Mouse (Mus musculus): ENCODE measurements around the gene Pik3cg. TPM values are rescaled to one million over a fixed set of nuclear protein-coding genes. Genes with fewer than 3 reads are reported as not detected.

The Pik3cg gene
- polyA plus RNA-seq, 1 experiment, result not detected

- no peaks in the 10 kb centered on the region for H3K27me3 ChIP-seq (ENCODE audit: control insufficient read depth, insufficient read depth, insufficient read length)
- no peaks in the 10 kb centered on the region for H3K79me2 ChIP-seq (ENCODE audit: control insufficient read depth, insufficient read depth)
- H3K4me3 ChIP-seq, result no peak overlapping the region
- no peaks in the 10 kb centered on the region for H3K36me3 ChIP-seq (ENCODE audit: control insufficient read depth, insufficient read depth)
- no peak for TF ChIP-seq SRF (IDR thresholded peaks at IDR 0.05; ENCODE audit: control insufficient read depth, insufficient read length, low read depth)
- TF ChIP-seq TCF12 (IDR thresholded peaks at IDR 0.05; ENCODE audit: insufficient read depth, poor library complexity, severe bottlenecking), result no peak
- no peak for TF ChIP-seq MAX (IDR thresholded peaks at IDR 0.05; ENCODE audit: low read depth)
- TF ChIP-seq MYOG (IDR thresholded peaks at IDR 0.05; ENCODE audit: control insufficient read depth in 1 of 3, insufficient read depth in 1 of 3, insufficient read length in 2 of 3, low read depth in 2 of 3), result no peak
- no peak for TF ChIP-seq POLR2A (IDR thresholded peaks at IDR 0.05; ENCODE audit: insufficient read length, low read depth)
- TF ChIP-seq TCF3 (IDR thresholded peaks at IDR 0.05; ENCODE audit: insufficient read length, low read depth), result no peak
- no peak for TF ChIP-seq E2F4 (IDR thresholded peaks at IDR 0.05; ENCODE audit: insufficient read depth)
- TF ChIP-seq REST (IDR thresholded peaks at IDR 0.05; ENCODE audit: insufficient read depth, insufficient read length), result no peak
- TF ChIP-seq CEBPB (IDR thresholded peaks at IDR 0.05; ENCODE audit: insufficient read depth, poor library complexity, severe bottlenecking), result no peak
- no peak for TF ChIP-seq MYOD1 (IDR thresholded peaks at IDR 0.05; ENCODE audit: control insufficient read depth in 1 of 3, insufficient read length in 2 of 3, low read depth in 2 of 3)
- TF ChIP-seq POLR2AphosphoS2 (IDR thresholded peaks at IDR 0.05; ENCODE audit: insufficient read length, low read depth), result no peak
- no peak for TF ChIP-seq USF1 (IDR thresholded peaks at IDR 0.05; ENCODE audit: low read depth)
- H3K4me2 ChIP-seq (ENCODE audit: low read depth), result no peak overlapping the region
- H3ac ChIP-seq (ENCODE audit: control insufficient read depth, insufficient read length), result no peak overlapping the region
Measured at GRCm38 (mm10) chr12:32145651-32146050, 62.8 kb downstream of the Pik3cg start.

- H3ac ChIP-seq (ENCODE audit: control insufficient read depth, insufficient read length), result no peak overlapping the region
- no peaks in the 10 kb centered on the region for H3K36me3 ChIP-seq (ENCODE audit: control insufficient read depth, insufficient read depth)
- no peaks in the 10 kb centered on the region for H3K27me3 ChIP-seq (ENCODE audit: control insufficient read depth, insufficient read depth, insufficient read length)
- H3K79me2 ChIP-seq (ENCODE audit: control insufficient read depth, insufficient read depth), result no peaks in the 10 kb centered on the region
- no peak overlapping the region for H3K4me2 ChIP-seq (ENCODE audit: low read depth)
- H3K4me3 ChIP-seq, result no peak overlapping the region
- TF ChIP-seq REST (IDR thresholded peaks at IDR 0.05; ENCODE audit: insufficient read depth, insufficient read length) (no peak), TCF3 (IDR thresholded peaks at IDR 0.05; ENCODE audit: insufficient read length, low read depth) (no peak), TCF12 (IDR thresholded peaks at IDR 0.05; ENCODE audit: insufficient read depth, poor library complexity, severe bottlenecking) (no peak), MYOD1 (IDR thresholded peaks at IDR 0.05; ENCODE audit: control insufficient read depth in 1 of 3, insufficient read length in 2 of 3, low read depth in 2 of 3) (no peak), MAX (IDR thresholded peaks at IDR 0.05; ENCODE audit: low read depth) (no peak), MYOG (IDR thresholded peaks at IDR 0.05; ENCODE audit: control insufficient read depth in 1 of 3, insufficient read depth in 1 of 3, insufficient read length in 2 of 3, low read depth in 2 of 3) (no peak), CEBPB (IDR thresholded peaks at IDR 0.05; ENCODE audit: insufficient read depth, poor library complexity, severe bottlenecking) (no peak), POLR2AphosphoS2 (IDR thresholded peaks at IDR 0.05; ENCODE audit: insufficient read length, low read depth) (no peak), POLR2A (IDR thresholded peaks at IDR 0.05; ENCODE audit: insufficient read length, low read depth) (no peak), SRF (IDR thresholded peaks at IDR 0.05; ENCODE audit: control insufficient read depth, insufficient read length, low read depth) (no peak), E2F4 (IDR thresholded peaks at IDR 0.05; ENCODE audit: insufficient read depth) (no peak), USF1 (IDR thresholded peaks at IDR 0.05; ENCODE audit: low read depth) (no peak)
Measured at GRCm38 (mm10) chr12:32144513-32144912, 63.9 kb downstream of the Pik3cg start.

GRCm38 (mm10) chr12:32143782-32144181 lies 64.7 kb downstream of the Pik3cg start:
- TF ChIP-seq USF1 (IDR thresholded peaks at IDR 0.05; ENCODE audit: low read depth) (no peak), MYOG (IDR thresholded peaks at IDR 0.05; ENCODE audit: control insufficient read depth in 1 of 3, insufficient read depth in 1 of 3, insufficient read length in 2 of 3, low read depth in 2 of 3) (no peak), MAX (IDR thresholded peaks at IDR 0.05; ENCODE audit: low read depth) (no peak), E2F4 (IDR thresholded peaks at IDR 0.05; ENCODE audit: insufficient read depth) (no peak), REST (IDR thresholded peaks at IDR 0.05; ENCODE audit: insufficient read depth, insufficient read length) (no peak), CEBPB (IDR thresholded peaks at IDR 0.05; ENCODE audit: insufficient read depth, poor library complexity, severe bottlenecking) (no peak), POLR2A (IDR thresholded peaks at IDR 0.05; ENCODE audit: insufficient read length, low read depth) (no peak), TCF3 (IDR thresholded peaks at IDR 0.05; ENCODE audit: insufficient read length, low read depth) (no peak), MYOD1 (IDR thresholded peaks at IDR 0.05; ENCODE audit: control insufficient read depth in 1 of 3, insufficient read length in 2 of 3, low read depth in 2 of 3) (no peak), POLR2AphosphoS2 (IDR thresholded peaks at IDR 0.05; ENCODE audit: insufficient read length, low read depth) (no peak), SRF (IDR thresholded peaks at IDR 0.05; ENCODE audit: control insufficient read depth, insufficient read length, low read depth) (no peak), TCF12 (IDR thresholded peaks at IDR 0.05; ENCODE audit: insufficient read depth, poor library complexity, severe bottlenecking) (no peak)
- Histone ChIP-seq H3K36me3 (ENCODE audit: control insufficient read depth, insufficient read depth) (no peaks in the 10 kb centered on the region), H3K4me2 (ENCODE audit: low read depth) (no peak overlapping the region), H3ac (ENCODE audit: control insufficient read depth, insufficient read length) (no peak overlapping the region), H3K79me2 (ENCODE audit: control insufficient read depth, insufficient read depth) (no peaks in the 10 kb centered on the region), H3K27me3 (ENCODE audit: control insufficient read depth, insufficient read depth, insufficient read length) (no peaks in the 10 kb centered on the region), H3K4me3 (no peak overlapping the region)

GRCm38 (mm10) chr12:32143151-32143550 lies 65.3 kb downstream of the Pik3cg start:
- Histone ChIP-seq H3K36me3 (ENCODE audit: control insufficient read depth, insufficient read depth) (no peaks in the 10 kb centered on the region), H3K27me3 (ENCODE audit: control insufficient read depth, insufficient read depth, insufficient read length) (no peaks in the 10 kb centered on the region), H3K4me2 (ENCODE audit: low read depth) (no peak overlapping the region), H3K4me3 (no peak overlapping the region), H3ac (ENCODE audit: control insufficient read depth, insufficient read length) (no peak overlapping the region), H3K79me2 (ENCODE audit: control insufficient read depth, insufficient read depth) (no peaks in the 10 kb centered on the region)
- TF ChIP-seq CEBPB (IDR thresholded peaks at IDR 0.05; ENCODE audit: insufficient read depth, poor library complexity, severe bottlenecking) (no peak), USF1 (IDR thresholded peaks at IDR 0.05; ENCODE audit: low read depth) (no peak), TCF3 (IDR thresholded peaks at IDR 0.05; ENCODE audit: insufficient read length, low read depth) (no peak)

GRCm38 (mm10) chr12:32141766-32142165 lies 66.7 kb downstream of the Pik3cg start:
- H3K4me3 ChIP-seq, result no peak overlapping the region
- H3K36me3 ChIP-seq (ENCODE audit: control insufficient read depth, insufficient read depth), result no peaks in the 10 kb centered on the region

More at GRCm38 (mm10) chr12:32141766-32142165, 66.7 kb downstream of the Pik3cg start:
- H3K4me2 ChIP-seq (ENCODE audit: low read depth), result no peak overlapping the region
- H3ac ChIP-seq (ENCODE audit: control insufficient read depth, insufficient read length), result no peak overlapping the region
- H3K27me3 ChIP-seq (ENCODE audit: control insufficient read depth, insufficient read depth, insufficient read length), result no peaks in the 10 kb centered on the region
- no peaks in the 10 kb centered on the region for H3K79me2 ChIP-seq (ENCODE audit: control insufficient read depth, insufficient read depth)
- TF ChIP-seq MYOG (IDR thresholded peaks at IDR 0.05; ENCODE audit: control insufficient read depth in 1 of 3, insufficient read depth in 1 of 3, insufficient read length in 2 of 3, low read depth in 2 of 3) (no peak), POLR2AphosphoS2 (IDR thresholded peaks at IDR 0.05; ENCODE audit: insufficient read length, low read depth) (no peak), SRF (IDR thresholded peaks at IDR 0.05; ENCODE audit: control insufficient read depth, insufficient read length, low read depth) (no peak), E2F4 (IDR thresholded peaks at IDR 0.05; ENCODE audit: insufficient read depth) (no peak), USF1 (IDR thresholded peaks at IDR 0.05; ENCODE audit: low read depth) (no peak), TCF12 (IDR thresholded peaks at IDR 0.05; ENCODE audit: insufficient read depth, poor library complexity, severe bottlenecking) (no peak), REST (IDR thresholded peaks at IDR 0.05; ENCODE audit: insufficient read depth, insufficient read length) (no peak), MYOD1 (IDR thresholded peaks at IDR 0.05; ENCODE audit: control insufficient read depth in 1 of 3, insufficient read length in 2 of 3, low read depth in 2 of 3) (no peak), CEBPB (IDR thresholded peaks at IDR 0.05; ENCODE audit: insufficient read depth, poor library complexity, severe bottlenecking) (no peak), TCF3 (IDR thresholded peaks at IDR 0.05; ENCODE audit: insufficient read length, low read depth) (no peak), POLR2A (IDR thresholded peaks at IDR 0.05; ENCODE audit: insufficient read length, low read depth) (no peak), MAX (IDR thresholded peaks at IDR 0.05; ENCODE audit: low read depth) (no peak)

Measured in myocyte (in vitro differentiated cells).